Mouse (Mus musculus): Measurements from ENCODE around the gene Mapk1ip1.

Mapk1ip1 gene

GRCm38 (mm10) chr7:138840594-138841021 lies 5.5 kb downstream of the Mapk1ip1 start:
- peak; percentile 89 for DNase-seq (ENCODE audit: low spot score)

DNA sequence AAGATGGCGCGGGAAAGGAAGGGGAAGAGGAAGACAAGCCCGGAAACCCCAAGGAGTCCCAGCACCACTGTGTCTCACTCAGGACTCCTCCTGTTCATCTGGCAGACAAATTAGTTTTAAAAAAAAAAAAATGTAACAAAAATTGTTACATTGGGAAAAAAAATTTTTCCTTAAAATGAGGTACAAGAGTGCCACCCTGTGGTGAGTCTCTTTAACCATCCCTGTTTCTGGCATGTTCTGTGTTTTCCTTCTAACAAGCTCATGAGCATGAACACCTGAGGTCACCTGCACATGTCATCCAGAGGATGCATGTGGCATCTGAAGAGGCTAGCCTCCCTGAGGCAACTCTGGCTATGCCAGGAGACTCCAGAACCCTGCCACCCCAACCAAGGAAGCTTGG lies 11.0 kb downstream of the Mapk1ip1 start:
- no peak for DNase-seq (ENCODE audit: low spot score)

DNA sequence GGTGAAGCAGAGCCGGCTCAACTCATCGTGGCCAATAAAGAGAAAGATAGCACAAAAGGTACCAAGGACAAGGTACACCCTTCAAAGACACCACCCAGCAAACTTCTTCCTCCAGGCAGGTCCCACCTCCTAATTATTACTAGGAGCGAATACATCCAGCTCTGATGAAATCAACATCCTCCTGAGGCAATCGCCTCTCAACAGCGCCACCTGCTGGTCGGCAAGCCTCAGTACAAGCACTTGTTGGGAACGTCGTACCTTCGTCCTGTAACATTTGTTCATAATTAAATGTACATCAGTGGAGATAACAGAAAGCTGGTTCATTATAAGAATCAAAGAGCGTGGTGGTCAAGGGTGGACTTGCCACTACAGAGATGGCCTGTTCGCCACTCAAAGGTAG lies 18.3 kb downstream of the Mapk1ip1 start:
- peak; percentile 45 for DNase-seq (ENCODE audit: low spot score)

GRCm38 (mm10) chr7:138824995-138825756 lies 20.9 kb downstream of the Mapk1ip1 start:
- DNase-seq (ENCODE audit: low spot score): no peak

- DNase-seq (ENCODE audit: low spot score): no peak
Measured at GRCm38 (mm10) chr7:138824423-138824822, 21.6 kb downstream of the Mapk1ip1 start.

DNA sequence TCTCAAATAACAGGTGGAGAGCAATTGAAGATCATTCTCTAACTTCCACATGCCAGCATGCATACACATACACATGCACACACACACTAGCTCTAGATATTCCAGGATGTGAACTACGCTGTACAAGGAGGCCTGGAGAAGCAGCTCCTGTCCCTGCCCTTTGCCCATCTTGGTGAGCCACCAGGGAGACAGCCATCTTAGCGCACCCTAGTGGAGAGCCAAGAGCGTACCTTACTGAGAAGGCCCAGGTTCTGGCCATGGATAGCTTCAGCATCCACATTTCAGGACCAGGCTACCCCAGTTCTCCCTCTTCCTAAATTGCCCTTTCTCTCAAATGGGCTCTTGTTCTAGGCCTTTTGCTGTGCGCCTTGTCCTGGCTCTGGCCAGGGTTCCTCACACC lies 27.8 kb downstream of the Mapk1ip1 start:
- DNase-seq (ENCODE audit: low spot score): no peak

DNA sequence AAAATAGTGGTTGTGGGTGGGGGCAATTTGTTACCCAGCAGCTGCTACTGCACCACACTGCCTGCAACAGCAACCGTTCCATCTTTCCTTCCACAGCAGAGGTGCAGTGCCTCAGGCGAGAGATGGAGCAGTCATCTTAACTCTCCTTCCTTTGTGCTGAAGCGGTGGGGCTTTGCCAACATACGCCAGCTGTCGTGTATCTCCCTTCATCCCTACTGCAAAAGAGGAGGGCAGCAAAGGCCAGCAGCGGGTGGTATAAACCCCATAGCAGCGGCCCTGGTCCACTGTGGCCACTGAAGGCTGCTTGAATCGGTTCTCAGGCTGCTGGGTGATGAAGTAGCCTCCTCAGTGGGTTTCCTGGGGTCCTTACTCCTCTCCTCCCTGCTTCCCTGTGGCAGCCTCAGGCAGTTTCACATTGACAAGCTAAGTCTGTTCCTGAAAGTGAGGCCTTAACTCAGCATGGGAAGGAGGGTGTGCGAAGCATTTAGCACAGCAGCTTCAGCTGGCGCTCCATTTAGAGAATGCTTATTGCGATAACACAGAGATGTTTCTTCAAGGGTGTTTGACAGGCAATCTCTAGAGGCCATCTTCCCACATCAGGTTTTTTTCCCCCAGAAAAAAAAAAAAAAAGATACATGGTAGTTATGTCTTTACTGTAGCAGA lies 32.7 kb downstream of the Mapk1ip1 start:
- no peak for DNase-seq (ENCODE audit: low spot score)

GRCm38 (mm10) chr7:138807146-138807545 lies 38.9 kb downstream of the Mapk1ip1 start:
- no peak for DNase-seq (ENCODE audit: low spot score)

GRCm38 (mm10) chr7:138803386-138803785 lies 42.7 kb downstream of the Mapk1ip1 start:
- DNase-seq (ENCODE audit: low spot score): no peak

DNA sequence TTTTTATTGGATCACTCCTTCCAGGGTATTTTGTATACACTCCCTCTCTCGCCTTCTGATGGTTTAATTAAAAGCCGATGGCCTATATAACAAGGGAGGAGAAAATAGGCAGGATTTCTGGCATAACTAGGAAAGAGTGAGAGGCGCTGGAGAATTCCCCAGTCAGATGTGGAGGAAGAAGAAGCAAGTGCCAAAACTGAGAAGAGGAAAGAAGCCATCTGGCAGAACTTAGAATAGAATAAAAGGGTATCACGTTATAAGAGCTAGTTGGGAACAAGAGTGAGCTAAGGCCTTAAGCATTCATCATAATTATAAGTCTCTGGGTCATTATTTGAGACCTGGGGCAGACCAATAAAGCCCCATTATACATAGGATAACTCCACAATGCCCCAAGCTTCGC lies 58.0 kb downstream of the Mapk1ip1 start:
- DNase-seq (ENCODE audit: low spot score): peak; percentile 21

Measured in layer of hippocampus, adult 11-12 months (tissue).